Mouse (Mus musculus) heart, adult 9 months (tissue): ENCODE data around the gene Dlgap4.
A peak's percentile ranks its signal among the peaks of the same experiment; 100 is the strongest.

Source experiments
- DNase-seq, 2 experiments: peaks; one replicate each; pipeline ENCODE4 v3.0.0; 2022; ENCODE audit warnings: low spot score in 2 of 2

Dlgap4 gene

DNA sequence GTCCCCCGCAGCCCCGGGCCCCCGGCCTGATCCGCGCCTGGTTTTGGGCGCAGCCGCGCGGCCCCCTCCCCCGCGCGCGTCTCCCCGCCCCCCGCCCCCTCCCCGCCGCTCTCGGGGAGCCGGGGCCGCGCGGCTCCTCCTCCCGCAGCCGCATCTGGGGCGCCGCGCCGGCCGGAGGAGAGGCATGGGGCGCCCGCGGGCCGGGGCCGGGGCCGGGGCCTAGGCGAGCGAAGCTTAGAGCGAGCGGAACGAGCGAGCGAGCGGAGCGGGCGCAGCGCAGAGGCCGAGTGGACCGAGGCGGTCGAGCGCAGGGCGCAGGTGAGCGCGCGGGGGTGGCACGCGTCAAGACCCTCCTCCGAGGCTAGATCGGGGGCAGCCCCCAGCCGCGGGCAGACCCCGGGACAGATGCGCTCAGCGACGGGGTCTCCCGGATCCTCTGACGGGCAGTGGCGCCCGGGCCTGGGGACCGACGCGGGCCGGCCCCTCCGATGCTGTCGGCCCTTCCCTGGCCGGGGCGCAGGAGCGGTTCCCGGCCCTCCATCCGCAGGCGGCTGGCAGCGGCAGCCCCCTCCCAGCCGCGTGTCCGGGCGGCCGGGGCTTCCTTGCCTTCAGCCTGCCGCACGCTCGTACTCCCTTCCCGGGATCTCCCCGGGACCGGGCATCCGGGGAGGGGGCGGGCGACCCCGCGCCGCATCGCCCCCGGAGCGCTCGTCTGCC lies at the start of gene Dlgap4:
Gene Dlgap4, plus strand, starts transcription at position 165 of the 717 bp plus-strand sequence.
- DNase-seq: no peak

DNA sequence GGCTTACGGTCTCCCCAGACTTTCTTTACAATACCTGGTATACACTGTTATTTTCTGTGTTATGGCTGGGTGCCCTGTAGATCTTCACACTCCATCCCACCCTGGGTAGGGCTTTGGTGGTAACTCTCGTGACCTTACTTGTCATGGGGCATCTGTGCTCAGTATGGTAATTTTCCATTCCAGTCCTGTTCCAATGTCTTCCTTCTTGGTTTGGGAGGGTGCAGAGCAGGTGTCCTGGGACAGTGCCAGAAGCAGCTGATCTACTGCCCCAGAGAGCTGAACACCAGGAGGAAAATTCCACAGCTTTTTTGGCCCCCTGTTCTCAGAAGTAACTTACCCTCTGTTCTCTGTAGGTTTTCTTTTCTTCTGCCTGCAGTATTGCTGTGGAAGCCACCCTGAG lies 47.0 kb upstream of the Dlgap4 start:
- DNase-seq: no peak

DNA sequence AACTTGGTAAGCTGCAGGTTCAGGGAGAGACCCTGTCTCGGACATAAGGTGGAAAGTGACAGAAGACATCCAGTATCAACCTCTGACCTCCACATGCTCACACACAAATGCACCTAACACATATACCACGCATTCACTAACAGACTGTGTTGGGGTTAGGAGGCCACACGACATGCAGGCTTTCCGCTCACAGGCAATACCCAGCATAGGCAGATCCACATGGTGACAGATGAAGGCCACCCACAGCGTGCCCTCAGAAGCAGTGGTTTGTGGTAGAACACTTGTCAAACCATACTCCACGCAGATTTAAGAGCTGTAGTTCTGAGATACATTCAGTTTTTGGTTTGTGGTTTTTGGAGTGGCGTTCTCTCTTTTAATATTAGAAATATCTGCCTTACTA lies 44.9 kb upstream of the Dlgap4 start:
- DNase-seq: no peak

DNA sequence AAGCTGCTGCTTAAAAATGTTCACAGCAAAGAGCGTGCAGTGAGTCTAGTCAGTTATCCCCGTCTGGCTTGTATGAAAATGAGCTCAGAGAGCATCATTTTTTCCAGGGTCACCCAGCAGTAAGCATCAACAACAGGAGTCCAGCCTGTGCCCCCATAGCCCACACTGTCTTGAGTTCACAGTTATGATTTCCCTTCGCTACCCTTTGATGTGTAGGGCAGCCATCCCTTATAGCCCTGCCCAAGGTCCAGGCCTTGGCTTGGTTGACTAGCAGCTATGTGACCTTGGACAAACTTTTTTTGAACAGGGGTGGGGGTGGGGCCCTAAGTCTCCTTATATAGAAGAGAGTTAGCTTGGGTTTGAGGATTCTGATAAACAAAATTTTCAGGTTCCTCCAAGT lies 44.2 kb upstream of the Dlgap4 start:
- no peak for DNase-seq

DNA sequence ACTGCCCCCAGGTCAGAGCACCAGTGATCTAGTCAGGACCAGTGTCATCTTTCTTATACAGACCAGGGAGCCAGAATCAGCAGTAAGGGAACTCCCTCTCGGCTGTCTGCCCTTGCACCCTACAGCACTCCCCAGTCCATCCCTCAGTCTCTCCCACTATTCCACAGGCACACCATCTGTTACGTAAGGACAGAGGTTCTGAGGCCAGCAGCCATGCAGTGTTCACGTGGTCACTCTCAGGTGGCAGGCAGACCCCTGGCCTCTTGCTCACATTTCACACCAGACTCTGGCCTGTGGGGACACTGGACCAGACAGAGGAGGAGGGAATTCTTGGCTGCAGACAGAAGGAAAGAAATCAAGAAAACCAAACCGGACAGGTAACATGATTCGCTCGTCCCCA lies 42.0 kb upstream of the Dlgap4 start:
- no peak for DNase-seq

DNA sequence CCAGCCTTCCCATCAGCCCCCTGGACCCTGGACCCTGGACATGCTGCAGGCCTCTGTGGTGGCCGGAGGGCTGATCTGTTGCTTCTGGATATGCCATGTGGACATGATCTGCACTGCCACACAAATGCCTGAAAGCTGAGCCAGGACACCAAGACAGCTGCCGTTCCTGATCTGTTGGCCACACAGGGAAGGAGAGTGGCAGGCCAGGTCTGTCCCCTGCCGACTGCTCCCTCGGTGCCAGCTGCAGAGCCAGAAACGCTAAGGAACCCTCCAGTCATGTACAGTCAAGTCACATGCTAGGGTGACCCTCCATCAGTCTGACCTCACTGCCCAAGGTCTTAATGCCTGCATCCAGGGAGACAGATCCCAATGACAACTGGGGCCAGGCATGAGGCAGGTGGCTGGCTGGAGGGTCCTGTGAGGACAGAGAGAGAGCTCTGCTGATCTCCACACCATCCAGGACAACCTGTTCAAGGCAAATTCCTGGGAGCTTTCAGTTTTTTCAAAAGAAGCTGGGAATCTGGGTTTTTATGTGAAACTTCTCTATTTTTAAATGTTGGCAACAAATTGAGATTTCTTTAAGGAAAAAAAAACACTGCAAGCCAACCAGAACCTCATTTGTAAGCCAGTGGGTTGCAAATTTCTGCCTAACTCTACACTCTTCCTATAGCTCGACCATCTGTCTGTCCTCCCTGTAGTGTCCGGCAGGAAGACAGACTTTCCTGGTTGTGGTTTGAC lies 36.5 kb upstream of the Dlgap4 start:
- no peak for DNase-seq

DNA sequence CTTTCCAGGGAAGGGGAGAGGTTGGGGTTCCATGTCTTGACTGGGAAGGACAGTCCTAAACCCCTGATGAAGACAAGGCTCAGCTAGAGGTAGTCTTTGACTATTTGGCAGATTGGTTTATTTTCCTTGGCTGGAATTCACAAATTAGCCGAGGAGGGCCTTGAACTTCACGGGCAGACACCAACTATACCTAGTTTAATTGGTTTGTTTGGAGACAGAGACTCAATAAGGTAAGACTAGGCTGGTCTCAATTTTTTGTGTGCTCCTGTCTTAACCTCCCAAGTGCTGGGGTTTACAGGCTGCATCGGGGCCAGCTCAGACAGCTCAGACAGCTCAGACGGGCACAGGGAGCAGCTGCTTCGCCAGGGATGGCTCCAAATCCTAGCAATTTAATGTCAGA lies 33.0 kb upstream of the Dlgap4 start:
- no peak for DNase-seq

DNA sequence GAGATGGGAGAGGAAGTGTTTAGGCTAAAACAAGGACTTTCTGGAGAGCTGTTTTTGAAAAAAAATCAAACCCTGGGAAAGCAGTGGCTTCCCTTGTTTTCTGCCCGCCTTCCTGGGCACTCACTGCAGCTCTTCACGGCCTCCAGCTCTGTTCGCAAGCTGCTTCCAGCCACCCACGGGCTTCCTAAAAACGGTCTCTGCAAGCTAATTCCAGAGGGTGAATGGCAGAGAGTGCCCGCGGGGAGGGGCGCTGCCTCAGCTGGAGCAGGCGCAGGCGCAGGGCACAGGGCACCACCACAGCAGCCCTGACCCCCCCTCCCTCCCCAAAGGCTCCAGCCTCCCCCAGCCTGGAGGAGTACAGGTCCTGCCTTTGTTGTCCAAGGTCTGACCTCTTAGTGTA lies 32.3 kb upstream of the Dlgap4 start:
- no peak for DNase-seq

DNA sequence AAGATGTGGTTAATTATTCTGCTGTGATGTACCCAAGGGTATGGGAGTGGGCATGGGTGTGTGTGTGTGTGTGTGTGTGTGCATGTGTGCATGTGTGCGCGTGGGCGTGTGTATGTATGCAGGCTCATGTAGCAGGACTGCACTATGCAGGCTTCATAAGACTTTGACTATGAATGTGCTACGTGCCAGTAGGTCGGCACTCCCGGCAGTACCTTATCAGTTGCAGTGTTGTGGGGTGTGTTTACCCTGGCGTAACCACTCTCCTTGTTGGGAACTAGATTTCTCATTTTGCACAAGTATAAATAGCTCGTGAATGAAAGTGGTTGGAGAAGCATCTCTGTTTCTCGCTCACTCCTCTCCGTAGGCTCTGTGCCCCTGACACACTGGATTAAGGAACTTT lies 30.6 kb upstream of the Dlgap4 start:
- DNase-seq: peak; percentile 31 to 44

DNA sequence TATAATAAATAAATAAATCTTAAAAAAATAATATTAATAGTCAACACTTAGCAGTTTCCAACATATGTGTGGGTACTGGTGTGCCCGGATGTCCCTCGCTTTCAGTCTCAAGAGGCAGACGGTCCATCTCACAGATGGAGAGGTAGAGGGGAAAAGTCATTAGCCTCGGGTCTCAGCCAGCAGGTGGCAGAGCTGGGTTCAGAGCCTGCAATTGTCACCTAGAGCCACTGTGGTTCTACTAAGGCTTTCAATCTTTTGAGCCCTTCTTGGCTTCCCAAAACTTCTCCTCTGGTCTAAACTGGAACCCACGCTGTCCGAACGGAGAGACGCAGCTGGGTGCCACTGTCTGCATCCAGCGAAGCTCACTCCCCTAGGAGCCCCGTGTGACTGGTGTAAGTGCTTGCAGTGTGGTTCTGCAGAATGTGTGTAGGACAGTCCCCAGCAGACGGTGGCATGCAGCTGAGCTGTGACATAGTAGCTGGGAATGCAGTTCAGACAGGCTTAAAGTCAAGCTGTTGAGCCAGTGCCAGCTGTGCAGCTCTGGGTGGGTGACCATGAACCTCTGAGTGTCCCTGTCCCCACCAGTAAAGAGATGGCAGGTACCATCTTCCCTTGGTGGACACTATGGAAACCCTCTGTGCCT lies 29.2 kb upstream of the Dlgap4 start:
- DNase-seq: peak in 1 of 2 experiments; percentile 10

DNA sequence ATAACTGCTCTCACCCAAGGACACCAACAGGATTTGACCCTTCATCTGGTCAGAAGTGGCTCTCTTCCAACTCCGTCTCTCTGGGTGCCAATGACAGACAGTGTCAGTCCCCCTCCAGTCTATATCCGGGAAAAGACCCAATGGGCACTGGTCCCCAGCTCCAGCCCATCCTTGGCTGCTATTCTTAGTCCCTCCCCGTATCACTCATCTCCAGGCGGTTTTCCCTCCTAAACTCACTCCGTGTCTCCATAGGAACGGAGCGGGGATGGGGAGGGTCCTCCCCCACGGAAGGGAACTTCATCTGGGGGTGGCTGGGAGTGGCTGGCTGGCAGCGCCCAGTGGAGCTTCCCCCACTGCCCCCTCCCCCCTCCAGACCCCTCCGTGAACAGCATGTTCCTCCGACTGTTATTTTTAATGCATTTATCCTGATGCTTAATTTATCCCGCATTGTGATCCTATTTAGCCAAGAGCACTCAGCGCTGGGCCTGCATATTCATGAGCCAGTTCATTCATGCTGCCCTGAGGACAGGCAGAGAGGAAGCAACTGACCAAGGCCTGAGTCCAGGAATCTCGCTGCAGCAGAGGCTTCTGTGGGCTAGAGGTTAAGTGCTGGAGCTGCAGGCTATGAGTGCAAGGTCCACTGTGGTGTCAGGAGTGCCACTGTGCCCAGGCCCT lies 28.6 kb upstream of the Dlgap4 start:
- peak; percentile 68 to 69 for DNase-seq

DNA sequence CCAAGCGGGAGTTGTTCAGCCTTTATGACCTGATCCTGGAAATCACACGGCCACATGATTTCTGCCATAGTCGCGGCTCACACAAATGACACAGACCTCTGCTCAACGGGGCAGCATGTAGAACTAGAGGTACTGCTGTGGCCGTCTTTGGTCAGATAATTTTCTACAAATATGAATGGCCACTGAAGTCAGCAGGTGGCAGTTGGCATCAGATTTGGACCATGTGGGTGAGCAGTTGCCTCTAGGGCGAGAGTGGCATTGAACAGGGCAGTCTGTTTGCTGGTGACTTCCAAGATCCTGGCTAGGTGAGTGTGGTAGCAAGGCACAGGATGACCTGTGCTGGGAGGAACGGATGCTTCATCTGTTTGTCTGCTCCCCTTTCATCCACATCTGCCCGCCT lies 24.0 kb upstream of the Dlgap4 start:
- DNase-seq: no peak

DNA sequence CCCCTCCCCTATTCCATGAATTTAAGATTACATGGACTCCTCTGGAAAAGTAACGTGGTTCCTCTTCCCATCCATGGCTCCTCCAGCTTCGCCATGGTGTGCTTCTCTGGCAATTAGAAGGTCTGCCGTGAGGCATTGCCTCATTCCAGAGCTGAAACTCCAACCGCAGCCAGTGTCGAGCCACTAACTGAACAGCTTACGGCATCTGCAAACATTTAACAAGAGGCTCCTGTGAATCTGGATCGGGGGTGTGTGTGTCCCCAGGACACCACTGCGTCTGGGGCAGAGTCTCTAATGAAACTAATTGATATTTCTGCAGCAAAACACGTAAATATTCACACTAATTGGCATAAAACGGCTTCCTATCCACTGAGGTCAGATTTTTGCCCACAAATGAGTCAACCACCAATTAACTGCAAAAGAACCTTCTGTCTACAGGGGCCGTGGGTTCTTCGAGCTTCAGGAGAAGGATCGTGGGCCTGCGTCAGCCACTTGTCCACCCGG lies 18.5 kb upstream of the Dlgap4 start:
- no peak for DNase-seq

DNA sequence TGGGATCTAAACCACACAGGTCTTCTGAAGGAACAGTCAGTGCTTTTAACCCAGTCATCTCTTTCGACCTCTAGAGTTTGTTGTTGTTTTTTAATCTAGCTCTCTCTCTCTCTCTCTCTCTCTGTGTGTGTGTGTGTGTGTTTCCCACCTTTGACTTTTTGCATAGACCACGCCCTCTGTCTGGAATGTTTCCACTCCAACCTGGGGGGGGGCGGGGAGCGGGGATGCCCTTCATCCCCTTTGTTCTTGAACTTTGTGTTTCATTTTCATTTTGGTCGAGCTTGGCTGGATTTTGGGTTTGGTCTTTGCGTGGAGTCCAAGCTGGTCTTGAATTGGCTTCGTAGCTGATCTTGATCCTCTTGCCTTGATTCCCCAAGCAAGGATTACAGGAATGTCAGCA lies 10.9 kb upstream of the Dlgap4 start:
- no peak for DNase-seq

DNA sequence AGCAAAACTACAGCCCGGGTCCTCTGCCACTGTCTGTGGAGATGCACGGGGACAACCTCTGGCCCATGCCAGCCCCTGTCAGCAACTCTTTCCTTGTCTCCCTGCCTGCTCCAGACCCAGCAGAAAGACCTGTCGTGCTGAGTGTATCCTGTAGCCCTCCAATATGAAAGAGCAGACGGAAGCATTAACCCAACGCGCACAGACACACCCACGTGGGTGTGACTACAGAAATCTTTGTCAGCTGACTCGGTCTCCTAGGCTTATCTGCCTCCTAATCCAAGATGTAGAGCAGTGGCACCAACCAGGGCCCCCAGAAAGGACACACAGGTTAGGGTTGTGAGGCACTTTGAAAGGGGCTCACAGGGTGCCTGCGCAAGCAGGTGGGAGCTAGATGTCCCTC lies 9.8 kb upstream of the Dlgap4 start:
- no peak for DNase-seq

DNA sequence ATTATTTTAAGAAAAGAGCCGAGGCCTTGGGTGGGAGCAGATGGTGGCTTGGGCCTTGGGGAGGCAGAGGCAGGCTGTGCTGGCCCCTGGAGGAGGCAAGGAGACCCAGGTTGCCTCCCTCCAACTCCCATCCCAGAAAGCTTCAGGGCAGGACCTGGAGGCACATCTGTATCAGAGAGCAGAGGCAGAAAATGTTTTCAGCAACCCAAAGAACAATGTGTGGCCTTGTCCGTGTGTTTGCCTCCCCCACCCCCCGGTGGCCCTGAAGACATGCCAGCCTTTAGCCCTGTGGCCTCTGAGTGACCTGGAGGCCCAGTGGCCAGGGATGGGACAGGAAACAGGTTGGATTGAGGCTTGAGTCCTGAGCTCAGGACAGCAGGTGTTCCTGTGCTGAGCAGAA lies 8.4 kb upstream of the Dlgap4 start:
- no peak for DNase-seq

DNA sequence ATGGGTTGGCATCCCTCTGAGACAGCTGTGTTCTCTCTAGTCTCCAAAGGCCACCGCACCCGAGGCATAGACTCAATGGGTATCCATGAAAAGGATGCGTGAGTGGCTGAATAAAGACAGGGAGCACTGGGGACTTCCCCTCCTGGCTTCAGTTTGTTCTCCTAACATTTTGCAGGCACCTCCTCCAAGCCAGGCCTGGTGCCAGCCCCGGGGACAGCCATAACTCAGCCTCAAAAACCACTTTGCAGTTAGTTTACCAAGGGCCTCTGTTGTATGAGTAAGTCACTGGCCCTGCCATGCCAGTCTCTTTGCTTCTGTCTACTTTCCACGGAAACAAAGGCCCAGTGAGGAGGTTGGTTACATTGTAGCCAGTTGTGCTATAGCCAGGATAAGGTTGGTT lies 7.5 kb upstream of the Dlgap4 start:
- no peak for DNase-seq

DNA sequence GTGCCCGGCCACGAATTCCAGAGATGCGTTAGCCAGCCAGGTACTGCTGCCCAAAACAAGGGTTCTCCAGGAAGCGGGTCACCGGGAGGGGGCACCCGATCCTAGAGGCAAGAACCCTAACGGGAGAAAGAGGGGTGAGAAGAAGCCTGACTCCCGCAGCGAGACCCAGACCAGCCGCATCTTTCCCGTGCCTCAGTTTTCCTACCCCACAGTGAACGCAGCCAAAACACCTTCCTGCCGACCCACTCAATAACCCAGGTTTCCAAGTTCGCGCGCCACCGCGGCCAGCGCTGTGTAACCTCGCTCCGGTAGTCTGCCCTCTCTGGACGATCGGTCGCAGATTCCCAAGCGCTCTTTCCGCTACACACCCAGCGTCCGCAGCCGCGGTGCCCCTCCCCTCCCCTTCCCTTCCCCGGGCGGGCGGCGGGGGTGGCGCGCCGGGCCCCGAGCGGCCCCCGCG lies 394 bp upstream of the Dlgap4 start:
- DNase-seq: peak; percentile 32 to 54

DNA sequence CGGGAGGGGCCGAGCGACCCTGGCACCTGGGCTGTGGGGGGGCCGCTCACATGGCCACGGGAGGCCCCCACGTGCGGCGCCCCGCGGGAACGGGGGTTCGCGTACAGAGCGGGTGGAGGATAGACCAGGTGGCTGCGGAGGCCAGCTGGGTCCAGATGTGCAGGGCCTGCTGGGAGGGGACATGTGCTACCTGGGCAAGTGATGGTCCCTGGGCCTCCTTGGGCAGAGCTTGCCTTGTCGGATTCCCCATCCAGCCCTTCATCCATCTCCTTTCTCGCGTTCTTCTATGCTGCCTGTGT lies 702 bp downstream of the Dlgap4 start:
- no peak for DNase-seq

DNA sequence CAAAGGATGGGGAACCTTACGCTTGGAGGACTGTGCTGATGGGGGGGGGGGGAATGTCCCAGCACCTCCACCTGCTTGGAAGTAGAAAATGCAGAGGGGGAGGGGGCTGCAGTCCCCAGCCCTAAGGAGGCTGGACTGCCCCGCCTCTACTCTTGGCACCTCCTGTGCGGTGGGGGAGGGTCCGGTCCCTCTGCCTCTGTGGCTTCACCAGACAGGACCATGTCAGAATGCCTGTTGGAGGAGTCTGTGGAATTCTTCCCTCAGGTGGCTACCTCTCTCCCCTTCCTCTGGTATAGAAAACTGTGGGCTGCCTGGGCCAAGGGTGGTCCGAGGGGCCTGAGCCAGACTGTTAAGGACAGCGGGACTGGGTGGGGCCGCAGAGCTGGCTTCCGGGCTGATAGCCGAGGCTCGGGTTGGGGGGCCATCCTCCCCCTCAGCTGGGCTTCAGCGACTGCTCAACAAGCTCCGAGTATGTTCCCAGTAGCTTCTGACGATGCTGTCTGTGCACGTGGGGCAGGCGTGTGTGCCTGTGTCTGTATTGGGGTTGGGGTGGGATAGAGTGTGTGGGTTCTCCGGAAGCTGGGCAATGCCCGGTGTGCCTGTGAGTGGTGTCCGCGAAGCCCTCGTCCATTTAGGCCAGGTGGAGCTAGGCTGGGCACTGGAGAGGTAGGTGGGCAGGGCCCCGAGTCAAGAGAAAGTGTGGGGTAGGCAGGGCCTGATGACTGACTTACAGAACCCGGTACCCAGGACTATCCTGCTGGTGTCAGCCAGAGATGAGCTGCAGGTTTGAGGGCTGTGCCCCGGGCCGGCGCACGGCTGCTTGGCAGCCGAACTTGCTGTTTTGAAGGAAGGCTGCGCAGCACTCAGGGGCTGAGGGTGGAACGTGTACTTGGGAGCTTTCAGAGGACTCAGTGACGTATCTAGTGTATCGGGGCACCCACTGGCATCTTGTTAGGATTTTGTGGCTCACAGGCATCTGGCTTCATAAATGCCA lies 1.5 kb downstream of the Dlgap4 start:
- no peak for DNase-seq

DNA sequence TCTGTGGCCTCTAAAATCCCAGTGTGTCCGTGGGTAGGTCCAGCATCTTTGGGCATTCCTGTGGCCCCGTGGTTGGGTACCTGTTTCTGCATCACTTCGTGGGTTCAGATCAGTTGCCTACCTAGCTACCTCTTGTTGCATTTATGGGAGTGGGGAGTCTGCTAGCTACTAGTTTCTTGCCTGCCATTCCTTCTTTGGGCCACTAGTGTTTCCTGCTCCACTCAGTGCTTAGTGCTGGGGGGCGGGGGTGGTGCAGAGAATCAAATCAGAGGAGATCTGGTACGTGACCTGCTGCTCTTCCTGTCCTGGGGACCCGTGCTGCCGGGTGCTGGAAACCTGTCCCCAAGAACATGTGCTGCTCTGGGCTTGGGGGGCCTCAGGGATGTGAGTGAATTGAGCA lies 3.0 kb downstream of the Dlgap4 start:
- no peak for DNase-seq
